Mouse (Mus musculus): Measurements from ENCODE around the gene Diaph2.

- TF ChIP-seq CTCF (IDR thresholded peaks at IDR 0.05; ENCODE audit: control insufficient read depth, insufficient read depth, low read length) = no peak
- TF ChIP-seq POLR2A (IDR thresholded peaks at IDR 0.05; ENCODE audit: borderline replicate concordance, control insufficient read depth, low read depth, low read length) = no peak
Observed at GRCm38 (mm10) chrX:129742981-129743380, 6.6 kb upstream of the Diaph2 start.

Data from bone marrow, adult 2 months (tissue).